13 mouse cellular contexts compared by ENCODE assay signal in genomic region chr4:32507041-32507440, GRCm38 (mm10).
DNase-seq lines count a peak whose midpoint lies in the region; ATAC-seq and TF ChIP-seq lines count a peak whose summit lies in the region.
"Had no signal": no experiment of that assay in that cellular context is flagged by ENCODE, and none has a peak within 500 bp of the region (broad histone marks: within the 10 kb centered on the region; RNA-seq: fewer than 3 reads in every experiment).

No protein-coding gene starts in this region.

- 84% methylated on average over 6 of the region's 6 CpGs for WGBS in kidney, embryonic 16.5 days
- WGBS in heart, postnatal 0 days, result 15% methylated on average over 6 of the region's 6 CpGs

- no peak overlapping the region for H3K4me2 ChIP-seq in kidney, embryonic 16.5 days (replicated peaks; ENCODE audit: low read depth, low read length)
- no peak overlapping the region for H3K4me2 ChIP-seq in heart, postnatal 0 days (ENCODE audit: low read depth, low read length)
- H3K4me2 ChIP-seq: embryonic facial prominence, embryonic 12.5 days; forebrain, embryonic 12.5 days; liver, embryonic 15.5 days had no signal

- TF ChIP-seq EP300 in heart, postnatal 0 days (IDR thresholded peaks at IDR 0.05; ENCODE audit: low read depth), result 0 out of 2 replicates have a peak, but pooled peaks have one; percentile 60

- H3K9me3 ChIP-seq in kidney, embryonic 16.5 days (ENCODE audit: low read length), result no peaks in the 10 kb centered on the region
- no peaks in the 10 kb centered on the region for H3K9me3 ChIP-seq in heart, postnatal 0 days (replicated peaks; ENCODE audit: control insufficient read depth, low read length)
- H3K9me3 ChIP-seq: embryonic facial prominence, embryonic 12.5 days; forebrain, embryonic 12.5 days; hindbrain, embryonic 10.5 days; liver, embryonic 15.5 days; midbrain, embryonic 10.5 days had no signal

- H3K9ac ChIP-seq in kidney, embryonic 16.5 days (replicated peaks; ENCODE audit: low read length), result no peak overlapping the region
- no peak overlapping the region for H3K9ac ChIP-seq in heart, postnatal 0 days (replicated peaks; ENCODE audit: low read depth, low read length)
- H3K9ac ChIP-seq: embryonic facial prominence, embryonic 12.5 days; forebrain, embryonic 12.5 days; liver, embryonic 15.5 days had no signal

- H3K4me1 ChIP-seq in kidney, embryonic 16.5 days (ENCODE audit: insufficient read depth, low read length), result peaks cover 9% of the 10 kb centered on the region; the same call in 1 of the 2 replicates
- H3K4me1 ChIP-seq in heart, postnatal 0 days (ENCODE audit: control insufficient read depth, insufficient read depth), result peaks cover 43% of the 10 kb centered on the region
- H3K4me1 ChIP-seq: liver, embryonic 15.5 days had no signal

- DNase-seq in kidney, adult 11 months, result peak; percentile 31
- DNase-seq in heart, adult 9 months (ENCODE audit: low spot score in 2 of 2), result peak; percentile 74 to 78
- DNase-seq in heart, postnatal 0 days (ENCODE audit: low spot score), result peak; percentile 68
- DNase-seq in lung, postnatal 10 days, result peak; percentile 47
- DNase-seq in layer of hippocampus, adult 9-11 months, result no peak
- no peak for DNase-seq in adipocyte (ENCODE audit: low spot score)
- DNase-seq: cerebellum, adult 18-20 months had no signal

- no peak overlapping the region for H3K4me3 ChIP-seq in kidney, embryonic 16.5 days (ENCODE audit: low read length)
- H3K4me3 ChIP-seq in heart, postnatal 0 days (ENCODE audit: low read depth, low read length), result no peak overlapping the region
- H3K4me3 ChIP-seq: embryonic facial prominence, embryonic 12.5 days; forebrain, embryonic 12.5 days; hindbrain, embryonic 10.5 days; liver, embryonic 15.5 days; midbrain, embryonic 10.5 days had no signal

- H3K27me3 ChIP-seq in kidney, embryonic 16.5 days (ENCODE audit: insufficient read depth, low read length), result no peaks in the 10 kb centered on the region
- H3K27me3 ChIP-seq in heart, postnatal 0 days (ENCODE audit: control insufficient read depth, insufficient read depth, low read length), result no peaks in the 10 kb centered on the region
- H3K27me3 ChIP-seq: embryonic facial prominence, embryonic 12.5 days; forebrain, embryonic 12.5 days; liver, embryonic 15.5 days had no signal

- H3K36me3 ChIP-seq in kidney, embryonic 16.5 days (ENCODE audit: insufficient read depth, low read length), result no peaks in the 10 kb centered on the region
- H3K36me3 ChIP-seq in heart, postnatal 0 days (replicated peaks; ENCODE audit: control insufficient read depth, insufficient read depth, low read length), result no peaks in the 10 kb centered on the region
- H3K36me3 ChIP-seq: liver, embryonic 15.5 days had no signal

- no peak for ATAC-seq in kidney, embryonic 16.5 days (ENCODE audit: low FRiP score, low TSS enrichment)
- ATAC-seq in heart, postnatal 0 days (ENCODE audit: insufficient read depth, low read depth), result peak; percentile 73

- no peak for TF ChIP-seq CTCF in heart, postnatal 0 days (IDR thresholded peaks at IDR 0.05; ENCODE audit: low read depth)

- H3K27ac ChIP-seq in kidney, embryonic 16.5 days (ENCODE audit: low read length), result no peak overlapping the region
- peak overlapping the region; percentile 44 for H3K27ac ChIP-seq in heart, postnatal 0 days (ENCODE audit: low read depth)
- H3K27ac ChIP-seq: embryonic facial prominence, embryonic 12.5 days; hindbrain, embryonic 10.5 days; liver, embryonic 15.5 days; midbrain, embryonic 10.5 days had no signal

Comparison
In these comparisons a context has a peak if more than half of its experiments do, and no peak if none do; other contexts are left out.
1. DNase-seq: peak in kidney, adult 11 months (single experiment), heart, adult 9 months (2 of 2), heart, postnatal 0 days (single experiment) and lung, postnatal 10 days (single experiment); none in layer of hippocampus, adult 9-11 months (single experiment) and adipocyte (single experiment).